Mouse (Mus musculus): ENCODE results near the gene Tmc3.

GRCm38 (mm10) chr7:83549951-83550407 lies 34.7 kb upstream of the Tmc3 start:
- TF ChIP-seq POLR2AphosphoS5 (IDR thresholded peaks at IDR 0.05; ENCODE audit: borderline replicate concordance, low read depth, low read length) (no peak), RCOR1 (IDR thresholded peaks at IDR 0.05; ENCODE audit: low read depth, low read length) (no peak), POLR2A (IDR thresholded peaks at IDR 0.05; ENCODE audit: control insufficient read depth in 1 of 2, insufficient read depth in 1 of 2, low read depth in 1 of 2, low read length in 2 of 2, poor library complexity in 1 of 2) (no peak), CTCF (IDR thresholded peaks at IDR 0.05 in 2 of 3, conservative IDR thresholded peaks at IDR 0.05 in 1 of 3; ENCODE audit: control insufficient read depth in 1 of 3, insufficient read depth in 1 of 3, low read depth in 2 of 3, low read length in 3 of 3, poor library complexity in 1 of 3, severe bottlenecking in 1 of 3) (peak in 2 of 3 experiments; percentile 12 to 68; a peak in 2 of 6 replicates), ETS1 (IDR thresholded peaks at IDR 0.05; ENCODE audit: low read depth, low read length) (no peak), KAT2A (conservative IDR thresholded peaks at IDR 0.05; ENCODE audit: low read depth, low read length) (no peak), CHD1 (IDR thresholded peaks at IDR 0.05; ENCODE audit: low read depth, low read length) (no peak), MYC (IDR thresholded peaks at IDR 0.05; ENCODE audit: low read depth, low read length) (no peak), POLR2AphosphoS2 (IDR thresholded peaks at IDR 0.05; ENCODE audit: low read length) (no peak), TBP (IDR thresholded peaks at IDR 0.05; ENCODE audit: low read depth, low read length) (no peak), GATA1 (IDR thresholded peaks at IDR 0.05; ENCODE audit: low read depth, low read length) (no peak), EP300 (IDR thresholded peaks at IDR 0.05; ENCODE audit: low read depth in 1 of 2, low read length in 2 of 2) (no peak), USF1 (IDR thresholded peaks at IDR 0.05; ENCODE audit: low read depth, low read length) (no peak), BHLHE40 (IDR thresholded peaks at IDR 0.05; ENCODE audit: borderline replicate concordance, low read depth, low read length) (no peak)

All from MEL (cell line).